Mouse (Mus musculus) G1E (cell line): ENCODE measurements around the gene Taf8.

Experiments used
- CTCF ChIP-seq: IDR thresholded peaks from 2 replicates; pipeline ENCODE4 v1.5.1; 2012; ENCODE audit warnings: low read depth, low read length, inconsistent platforms, mixed read lengths
- GATA1 ChIP-seq: IDR thresholded peaks from 2 replicates; pipeline ENCODE4 v1.6.1; 2012; ENCODE audit warnings: borderline replicate concordance, low read length, inconsistent platforms, mixed read lengths
- GATA2 ChIP-seq: IDR thresholded peaks from 2 replicates; pipeline ENCODE4 v1.6.1; 2012; ENCODE audit warnings: low read depth, low read length, inconsistent platforms, borderline replicate concordance
- POLR2AphosphoS5 ChIP-seq: IDR thresholded peaks from 2 replicates; pipeline ENCODE4 v1.6.1; 2012; ENCODE audit warnings: low read depth, low read length, inconsistent platforms; ENCODE audit not compliant: insufficient replicate concordance
- TAL1 ChIP-seq: conservative IDR thresholded peaks from 2 replicates; pipeline ENCODE4 v1.6.1; 2012; ENCODE audit warnings: low read depth, low read length, inconsistent platforms, mixed read lengths

- TF ChIP-seq CTCF = no peak
- no peak for TF ChIP-seq GATA1
- no peak; the same call in 1 of the 2 replicates for TF ChIP-seq TAL1
- no peak for TF ChIP-seq POLR2AphosphoS5
- TF ChIP-seq GATA2 = no peak
These were observed 19.6 kb upstream of the Taf8 start for GRCm38 (mm10) chr17:47521551-47522258.
